Mouse (Mus musculus) thymus, postnatal 0 days (tissue): ENCODE data around the gene Acadm. TPM values are rescaled to one million over a fixed set of nuclear protein-coding genes. Genes with fewer than 3 reads are reported as not detected.
A peak's percentile ranks its signal among the peaks of the same experiment; 100 is the strongest.

Experiments used
- DNase-seq: peaks from one replicate; pipeline ENCODE4 v3.0.0-alpha.2; 2015; ENCODE audit warnings: low spot score
- polyA plus RNA-seq: library from polyadenylated mRNA; unstranded; fragments of >200 nt; fragmentation: Nextera tagmentation; extraction: Ambion mirVana; gene quantifications from 2 replicates; pipeline ENCODE4 v1.2.1, GENCODE M21; 2015

Acadm gene
- polyA plus RNA-seq, 1 experiment from 2014 or later, result 70.5 TPM

- DNase-seq, result no peak
Observed at GRCm38 (mm10) chr3:153943003-153943640, 1.3 kb downstream of the Acadm start.

DNA sequence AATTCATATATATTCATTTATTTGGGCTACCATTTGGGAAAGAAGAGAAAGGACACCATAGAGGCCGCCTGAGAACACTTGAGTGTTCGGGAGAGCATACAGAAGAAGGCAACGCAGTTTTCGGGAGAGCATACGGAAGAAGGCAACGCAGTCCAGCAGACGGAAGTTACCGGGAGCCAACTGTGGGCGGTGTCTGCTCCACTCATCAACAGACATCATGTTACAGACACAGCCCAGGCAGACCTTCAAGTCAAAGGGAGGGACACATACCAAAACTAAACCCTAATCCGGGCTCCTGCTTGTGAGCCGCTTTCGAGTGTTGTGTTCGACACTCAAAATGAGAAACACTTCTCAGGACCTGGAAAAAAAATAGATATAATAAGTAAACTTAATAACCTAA lies 2.8 kb downstream of the Acadm start:
- no peak for DNase-seq

- no peak for DNase-seq
Observed at GRCm38 (mm10) chr3:153940486-153940885, 3.9 kb downstream of the Acadm start.

GRCm38 (mm10) chr3:153940021-153940420 lies 4.4 kb downstream of the Acadm start:
- DNase-seq, result no peak

DNA sequence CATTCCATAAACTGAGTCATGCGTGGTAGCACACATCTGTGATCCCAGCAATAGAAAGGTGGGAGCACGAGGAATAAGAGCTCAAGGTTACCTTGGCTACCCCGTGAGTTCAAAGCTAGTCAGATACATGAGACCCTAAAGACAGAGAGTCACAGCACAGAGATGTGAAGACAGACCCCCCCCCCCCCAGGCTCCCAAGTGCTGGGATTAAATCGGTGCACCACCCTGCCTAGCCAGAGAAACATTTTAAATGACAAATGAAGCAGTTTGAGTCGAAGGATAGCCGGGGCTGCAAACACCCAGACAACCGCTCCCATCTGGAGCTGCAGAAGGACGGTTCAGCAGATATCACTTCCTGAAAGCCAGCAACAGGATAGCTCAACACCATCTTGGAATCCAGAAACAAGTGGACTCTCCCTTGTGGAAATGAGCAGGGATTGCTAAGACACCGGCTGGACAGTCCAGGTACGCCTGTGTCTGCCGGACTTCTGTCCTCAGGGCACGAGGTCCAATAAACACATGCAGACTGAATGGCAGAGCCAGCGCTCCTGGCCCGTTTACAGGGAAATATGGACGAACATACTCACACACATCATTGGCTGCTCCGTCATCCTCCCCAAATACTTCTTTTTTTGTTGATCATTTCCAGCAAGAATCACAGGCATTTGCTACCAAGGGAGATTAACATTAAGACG lies 7.2 kb downstream of the Acadm start:
- no peak for DNase-seq

DNA sequence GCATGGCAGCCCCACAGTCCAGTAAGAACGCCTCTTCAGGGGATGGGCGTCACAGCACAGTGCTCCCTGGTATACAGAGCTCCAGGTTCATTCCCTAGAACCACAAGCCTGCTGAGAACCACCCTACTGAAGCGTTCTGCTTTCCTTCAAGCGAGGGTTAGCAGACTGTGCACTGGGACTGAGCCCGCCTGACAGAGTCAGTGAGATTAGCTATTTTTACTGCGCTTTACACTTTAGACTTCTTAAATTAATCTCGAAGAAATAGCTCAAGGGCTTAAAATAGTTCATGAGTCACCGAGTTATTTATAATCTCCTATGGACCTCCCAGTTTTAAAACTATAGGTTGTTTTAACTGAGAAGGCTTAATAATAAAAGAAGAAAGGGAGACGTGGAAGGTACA lies 8.6 kb downstream of the Acadm start:
- no peak for DNase-seq

DNA sequence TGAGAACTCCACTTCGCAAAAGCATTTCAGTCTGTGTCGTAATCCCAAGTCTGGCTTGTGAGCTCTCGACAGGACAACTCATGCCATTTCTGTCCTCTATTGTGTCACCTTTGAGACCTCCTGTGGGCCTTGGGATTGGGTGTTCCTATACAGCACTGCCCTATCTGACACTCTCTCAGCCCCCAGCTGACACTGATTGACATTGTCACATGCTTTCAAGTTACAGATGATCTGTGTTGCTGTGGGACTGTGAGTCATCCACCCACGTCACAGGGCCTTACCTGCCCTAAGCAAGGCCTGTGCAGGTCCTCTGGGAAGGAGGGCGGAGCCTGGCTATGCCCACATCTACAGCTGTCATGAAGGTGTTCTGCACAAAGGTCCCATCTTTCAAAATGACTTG lies 12.0 kb downstream of the Acadm start:
- no peak for DNase-seq

- peak; percentile 44 for DNase-seq
Observed at GRCm38 (mm10) chr3:153929526-153929925, 14.9 kb downstream of the Acadm start.

GRCm38 (mm10) chr3:153926333-153926732 lies 18.1 kb downstream of the Acadm start:
- no peak for DNase-seq

GRCm38 (mm10) chr3:153921147-153921910 lies 23.1 kb downstream of the Acadm start:
- no peak for DNase-seq

DNA sequence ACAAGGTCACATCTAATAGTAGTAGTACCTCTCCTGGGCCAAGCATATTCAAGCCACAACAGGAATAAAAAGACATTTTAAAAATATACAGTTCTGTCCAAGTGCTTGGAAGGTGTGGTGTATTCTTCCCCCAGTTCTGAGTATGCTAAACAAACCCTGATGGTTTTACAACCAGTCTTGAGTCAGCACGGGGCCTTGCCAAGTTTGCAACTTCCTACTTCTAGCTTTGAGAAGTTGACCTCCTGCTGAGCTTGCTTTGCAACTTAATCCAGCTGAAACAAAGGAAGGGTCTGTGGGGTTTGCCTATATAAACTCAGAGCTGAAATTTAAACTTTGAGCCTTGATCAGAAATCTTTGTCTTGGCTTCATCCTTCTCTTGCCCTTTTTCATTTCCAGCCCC lies 27.2 kb downstream of the Acadm start:
- no peak for DNase-seq

DNA sequence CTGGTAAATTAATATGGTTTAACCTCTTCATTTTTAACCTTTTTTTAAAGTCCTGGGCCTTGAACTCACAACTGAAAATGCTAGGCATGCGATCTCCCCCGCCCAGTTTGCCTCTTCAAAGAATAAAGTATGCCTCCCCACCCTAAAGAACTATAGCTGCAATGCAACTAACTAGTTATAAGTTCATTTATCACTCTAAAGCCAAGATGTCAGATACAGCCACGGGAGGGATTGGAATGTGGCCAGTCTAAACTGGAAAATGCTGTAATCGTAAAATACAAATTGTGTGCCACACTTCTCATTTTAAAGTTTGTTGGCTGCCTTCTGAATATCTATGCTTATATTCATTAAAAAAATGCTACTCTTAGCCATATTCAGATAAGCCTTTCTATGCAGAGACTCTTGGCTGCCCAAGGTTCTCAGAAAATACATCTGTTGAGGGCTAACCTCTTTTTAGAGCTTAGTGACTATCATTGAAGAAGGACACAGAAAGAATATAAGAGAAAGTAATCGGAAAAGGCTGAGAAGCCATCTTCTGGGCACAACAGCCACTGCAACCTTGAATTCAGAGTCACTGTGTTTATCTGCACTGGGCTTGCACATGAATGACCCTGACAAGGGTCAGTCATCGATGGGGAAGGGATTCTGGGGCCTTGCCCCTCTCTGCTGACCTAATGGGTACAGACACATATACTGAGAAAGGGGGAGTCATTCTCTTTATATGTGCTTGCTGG lies 30.8 kb downstream of the Acadm start:
- DNase-seq, result no peak

- peak; percentile 95 for DNase-seq
Observed at GRCm38 (mm10) chr3:153912546-153913509, 31.6 kb downstream of the Acadm start, which contains the start of gene Rabggtb. Gene Rabggtb, minus strand, starts transcription at chr3:153913009.

- no peak for DNase-seq
Observed at GRCm38 (mm10) chr3:153911882-153912440, 32.5 kb downstream of the Acadm start.

DNA sequence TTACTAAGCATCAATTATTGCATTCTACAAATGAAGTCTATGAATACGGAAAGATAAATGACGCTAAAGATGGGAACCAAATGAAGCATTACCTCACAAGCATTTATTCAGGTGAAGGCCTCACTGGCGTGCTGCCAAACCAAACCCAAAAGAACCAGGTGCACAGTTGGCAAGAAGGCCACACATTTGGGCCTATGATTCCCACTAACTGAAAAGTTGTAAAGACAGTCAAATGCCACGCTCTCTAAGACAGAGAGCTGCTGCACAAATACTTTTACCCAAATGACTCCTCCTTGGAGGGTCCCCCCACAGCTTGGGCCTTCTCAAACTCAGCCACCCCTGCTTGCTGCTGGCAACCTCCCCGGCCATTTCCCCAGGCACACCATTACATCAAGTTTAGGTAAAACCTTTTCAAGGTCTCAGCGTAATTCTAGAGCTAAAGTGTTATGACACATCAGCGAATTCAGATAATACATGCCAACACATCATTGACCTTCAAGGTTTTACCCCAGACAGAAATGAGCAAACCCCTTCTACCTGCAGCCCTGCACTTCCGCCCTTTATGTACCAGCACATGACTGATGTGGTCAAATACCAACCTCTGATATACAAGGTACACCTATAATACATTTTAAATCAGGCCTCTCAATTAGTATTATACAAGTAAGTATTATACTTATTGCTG lies 33.1 kb downstream of the Acadm start:
- DNase-seq, result no peak

GRCm38 (mm10) chr3:153910489-153910888 lies 33.9 kb downstream of the Acadm start:
- no peak for DNase-seq

DNA sequence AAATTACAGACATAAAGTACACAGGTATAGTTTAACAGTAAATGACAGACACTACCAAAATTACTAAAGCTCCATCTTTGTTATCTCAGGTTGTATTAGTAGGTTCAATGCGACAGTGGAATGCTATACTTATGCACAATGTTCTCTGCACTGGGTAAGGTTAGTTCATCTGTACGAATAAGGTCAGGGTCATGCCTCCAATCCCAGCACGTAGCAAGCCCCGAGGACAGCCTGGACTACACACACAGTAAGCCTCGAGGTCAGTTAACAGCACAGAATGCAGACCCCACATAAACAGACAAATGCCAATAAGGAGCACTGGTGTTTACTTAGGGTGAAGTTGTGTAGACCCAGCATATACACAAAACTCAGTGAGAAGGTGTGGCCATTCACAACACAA lies 35.5 kb downstream of the Acadm start:
- no peak for DNase-seq

- DNase-seq, result no peak
Observed at GRCm38 (mm10) chr3:153906136-153906871, 38.1 kb downstream of the Acadm start, which contains the start of gene Msh4. Gene Msh4, minus strand, starts transcription at chr3:153906138.
